Mouse (Mus musculus): ENCODE results near the gene Gm3250. TPM values are rescaled to one million over a fixed set of nuclear protein-coding genes. Genes with fewer than 3 reads are reported as not detected.

Gm3250 gene
- polyA plus RNA-seq, 1 experiment from 2014 or later = not detected

DNA sequence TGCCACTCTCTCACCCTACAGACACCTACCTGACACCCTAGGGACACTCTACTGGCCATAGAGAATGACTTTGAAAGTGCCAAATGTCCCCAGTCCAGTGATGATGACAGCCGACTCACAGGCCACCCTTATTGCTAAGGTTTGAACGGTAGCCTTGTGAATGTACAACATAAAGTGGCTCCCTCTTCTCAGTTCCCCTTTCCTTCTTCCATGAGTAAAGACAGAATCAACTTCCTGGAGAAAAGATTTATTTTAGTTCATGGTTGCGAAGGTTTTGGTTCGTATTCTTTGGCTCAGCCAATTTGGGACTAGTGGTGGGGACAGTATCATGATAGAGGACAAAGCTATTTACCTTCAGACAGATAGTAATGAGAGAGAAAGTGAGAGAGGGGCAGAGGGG lies 43.4 kb downstream of the Gm3250 start:
- Histone ChIP-seq H3K27me3 (no peaks in the 10 kb centered on the region), H3K9me3 (no peaks in the 10 kb centered on the region), H3K27ac (replicated peaks) (no peak overlapping the region), H3K4me3 (no peak overlapping the region), H3K9ac (replicated peaks) (no peak overlapping the region), H3K4me2 (replicated peaks) (no peak overlapping the region), H3K36me3 (no peaks in the 10 kb centered on the region), H3K4me1 (peaks cover 4% of the 10 kb centered on the region)
- 85% methylated on average over 4 of the region's 4 CpGs for WGBS
- no peak for ATAC-seq (ENCODE audit: low FRiP score, low read depth)

DNA sequence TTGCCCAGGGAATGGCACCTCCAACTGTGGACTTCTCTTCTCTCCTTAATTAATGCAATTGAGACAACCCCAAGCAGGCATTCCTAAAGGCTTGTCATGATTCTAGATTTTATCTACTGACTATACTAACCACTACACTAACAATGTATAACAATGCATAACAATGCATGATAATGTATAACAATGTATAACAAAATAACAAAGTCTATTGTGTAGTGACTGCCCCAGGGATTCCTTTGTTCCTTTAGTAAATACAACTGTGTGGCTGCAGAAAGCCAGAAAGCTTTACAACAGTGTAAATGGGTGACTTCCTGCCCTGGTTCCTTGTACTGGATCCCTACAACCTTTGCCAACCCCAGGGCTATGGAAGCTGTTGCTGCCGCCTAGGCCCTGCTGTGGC lies 46.4 kb downstream of the Gm3250 start:
- no peak overlapping the region for H3K27ac ChIP-seq (replicated peaks)
- no peak for ATAC-seq (ENCODE audit: low FRiP score, low read depth)
- H3K36me3 ChIP-seq = no peaks in the 10 kb centered on the region
- H3K9me3 ChIP-seq = no peaks in the 10 kb centered on the region
- no peak overlapping the region for H3K4me3 ChIP-seq
- 100% methylated on average over 1 of the region's 1 CpGs for WGBS
- no peak overlapping the region for H3K9ac ChIP-seq (replicated peaks)
- no peaks in the 10 kb centered on the region for H3K27me3 ChIP-seq
- no peaks in the 10 kb centered on the region; the same call in none of the 2 replicates for H3K4me1 ChIP-seq
- H3K4me2 ChIP-seq (replicated peaks) = no peak overlapping the region

Other genes with a start within 250 kb of the Gm3250 start
- 62.4 and 69.4 TPM in 2 replicates for gene Pttg1ip, start 200.8 kb downstream of the Gm3250 start, polyA plus RNA-seq (2016; fragmentation: Nextera tagmentation; extraction: Ambion mirVana)
- 304 and 325 TPM in 2 replicates for gene Sumo3, start 176.4 kb downstream of the Gm3250 start, polyA plus RNA-seq (2016; fragmentation: Nextera tagmentation; extraction: Ambion mirVana)
- 7.7 and 19.3 TPM in 2 replicates for gene Gm49325, start 176.3 kb downstream of the Gm3250 start, polyA plus RNA-seq (2016; fragmentation: Nextera tagmentation; extraction: Ambion mirVana)
- gene Ube2g2, start 160.3 kb downstream of the Gm3250 start, polyA plus RNA-seq (2016; fragmentation: Nextera tagmentation; extraction: Ambion mirVana) = 83.6 and 84.2 TPM in 2 replicates
- gene Tspear, start 96.0 kb downstream of the Gm3250 start, polyA plus RNA-seq (2016; fragmentation: Nextera tagmentation; extraction: Ambion mirVana) = 1.2 and 1.4 TPM in 2 replicates
- gene Gm19402, start 91.8 kb downstream of the Gm3250 start, polyA plus RNA-seq (2016; fragmentation: Nextera tagmentation; extraction: Ambion mirVana) = not detected in 2 replicates
- not detected in 2 replicates for gene Gm9508, start 85.3 kb downstream of the Gm3250 start, polyA plus RNA-seq (2016; fragmentation: Nextera tagmentation; extraction: Ambion mirVana)
- gene Gm10272, start 75.9 kb downstream of the Gm3250 start, polyA plus RNA-seq (2016; fragmentation: Nextera tagmentation; extraction: Ambion mirVana) = not detected in 2 replicates
- gene Gm10024, start 71.1 kb downstream of the Gm3250 start, polyA plus RNA-seq (2016; fragmentation: Nextera tagmentation; extraction: Ambion mirVana) = not detected in 2 replicates
- not detected in 2 replicates for gene Gm10142, start 66.7 kb downstream of the Gm3250 start, polyA plus RNA-seq (2016; fragmentation: Nextera tagmentation; extraction: Ambion mirVana)
- gene Krtap12-1, start 61.9 kb downstream of the Gm3250 start, polyA plus RNA-seq (2016; fragmentation: Nextera tagmentation; extraction: Ambion mirVana) = not detected in 2 replicates
- gene Gm10100, start 56.1 kb downstream of the Gm3250 start, polyA plus RNA-seq (2016; fragmentation: Nextera tagmentation; extraction: Ambion mirVana) = not detected in 2 replicates
- gene Gm18596, start 39.9 kb downstream of the Gm3250 start, polyA plus RNA-seq (2016; fragmentation: Nextera tagmentation; extraction: Ambion mirVana) = not detected in 2 replicates
- not detected in 2 replicates for gene Gm9736, start 31.2 kb downstream of the Gm3250 start, polyA plus RNA-seq (2016; fragmentation: Nextera tagmentation; extraction: Ambion mirVana)
- gene Gm3233, start 22.9 kb downstream of the Gm3250 start, polyA plus RNA-seq (2016; fragmentation: Nextera tagmentation; extraction: Ambion mirVana) = not detected in 2 replicates
- not detected in 2 replicates for gene Gm3238, start 11.2 kb downstream of the Gm3250 start, polyA plus RNA-seq (2016; fragmentation: Nextera tagmentation; extraction: Ambion mirVana)
- not detected in 2 replicates for gene Gm7138, start 5.6 kb downstream of the Gm3250 start, polyA plus RNA-seq (2016; fragmentation: Nextera tagmentation; extraction: Ambion mirVana)
- not detected in 2 replicates for gene Gm7137, start 5.7 kb upstream of the Gm3250 start, polyA plus RNA-seq (2016; fragmentation: Nextera tagmentation; extraction: Ambion mirVana)
- not detected in 2 replicates for gene Gm9639, start 12.5 kb upstream of the Gm3250 start, polyA plus RNA-seq (2016; fragmentation: Nextera tagmentation; extraction: Ambion mirVana)
- not detected in 2 replicates for gene Gm19668, start 16.6 kb upstream of the Gm3250 start, polyA plus RNA-seq (2016; fragmentation: Nextera tagmentation; extraction: Ambion mirVana)
- gene Gm9507, start 29.3 kb upstream of the Gm3250 start, polyA plus RNA-seq (2016; fragmentation: Nextera tagmentation; extraction: Ambion mirVana) = not detected in 2 replicates
- not detected in 2 replicates for gene Gm2696, start 32.1 kb upstream of the Gm3250 start, polyA plus RNA-seq (2016; fragmentation: Nextera tagmentation; extraction: Ambion mirVana)
- gene Krtap10-4, start 44.6 kb upstream of the Gm3250 start, polyA plus RNA-seq (2016; fragmentation: Nextera tagmentation; extraction: Ambion mirVana) = not detected in 2 replicates
- not detected in 2 replicates for gene Krtap10-10, start 53.4 kb upstream of the Gm3250 start, polyA plus RNA-seq (2016; fragmentation: Nextera tagmentation; extraction: Ambion mirVana)
- not detected in 2 replicates for gene Gm36176, start 64.3 kb upstream of the Gm3250 start, polyA plus RNA-seq (2016; fragmentation: Nextera tagmentation; extraction: Ambion mirVana)
- not detected in 2 replicates for gene Gm10318, start 70.3 kb upstream of the Gm3250 start, polyA plus RNA-seq (2016; fragmentation: Nextera tagmentation; extraction: Ambion mirVana)
- gene Gm3285, start 79.4 kb upstream of the Gm3250 start, polyA plus RNA-seq (2016; fragmentation: Nextera tagmentation; extraction: Ambion mirVana) = not detected in 2 replicates
- 5.3 and 5.6 TPM in 2 replicates for gene Lrrc3, start 120.0 kb upstream of the Gm3250 start, polyA plus RNA-seq (2016; fragmentation: Nextera tagmentation; extraction: Ambion mirVana)
- gene Trpm2, start 188.0 kb upstream of the Gm3250 start, polyA plus RNA-seq (2016; fragmentation: Nextera tagmentation; extraction: Ambion mirVana) = 1.2 and 1.5 TPM in 2 replicates
- 32.0 and 32.9 TPM in 2 replicates for gene 1810043G02Rik, start 196.0 kb upstream of the Gm3250 start, polyA plus RNA-seq (2016; fragmentation: Nextera tagmentation; extraction: Ambion mirVana)
- 104 and 116 TPM in 2 replicates for gene Pfkl, start 227.5 kb upstream of the Gm3250 start, polyA plus RNA-seq (2016; fragmentation: Nextera tagmentation; extraction: Ambion mirVana)